Mouse (Mus musculus) heart, embryonic 16.5 days (tissue): Measurements from ENCODE around the gene Ppm1g. TPM values are rescaled to one million over a fixed set of nuclear protein-coding genes. Genes with fewer than 3 reads are reported as not detected.

Source experiments
- ATAC-seq: fragments of 200-750 bp; cut with Nextera tagmentation; replicated peaks from 2 replicates; pipeline ENCODE4 v1.8.0; 2017; ENCODE audit warnings: moderate number of reproducible peaks; ENCODE audit not compliant: insufficient read depth, low FRiP score; ENCODE audit errors: extremely low read depth
- H3K27ac ChIP-seq: fragments of 300-500 bp; sonication (generic); 2 replicates; pipeline ENCODE4 v1.5.1; 2014; ENCODE audit warnings: mild to moderate bottlenecking, low read length, control low read depth, moderate library complexity
- H3K27me3 ChIP-seq: fragments of 300-500 bp; sonication (generic); 2 replicates; pipeline ENCODE4 v1.6.1; 2014; ENCODE audit warnings: low read length, mixed read lengths; ENCODE audit not compliant: control insufficient read depth, insufficient read depth
- H3K36me3 ChIP-seq: fragments of 300-500 bp; sonication (generic); 2 replicates; pipeline ENCODE4 v1.6.1; 2014; ENCODE audit not compliant: control insufficient read depth, insufficient read depth
- H3K4me1 ChIP-seq: fragments of 300-500 bp; sonication (generic); 2 replicates; pipeline ENCODE4 v1.6.1; 2014; ENCODE audit warnings: low read length, mixed read lengths; ENCODE audit not compliant: control insufficient read depth, insufficient read depth
- H3K4me2 ChIP-seq: fragments of 300-500 bp; sonication (generic); 2 replicates; pipeline ENCODE4 v1.6.1; 2014; ENCODE audit warnings: low read depth, mild to moderate bottlenecking, control low read depth, low read length
- H3K4me3 ChIP-seq: fragments of 300-500 bp; sonication (generic); 2 replicates; pipeline ENCODE4 v1.5.1; 2014; ENCODE audit warnings: mild to moderate bottlenecking, control low read depth, low read length
- H3K9ac ChIP-seq: fragments of 300-500 bp; sonication (generic); 2 replicates; pipeline ENCODE4 v1.6.1; 2014; ENCODE audit warnings: low read length, control low read depth
- H3K9me3 ChIP-seq: fragments of 300-500 bp; sonication (generic); replicated peaks from 2 replicates; pipeline ENCODE4 v1.6.1; 2016; ENCODE audit warnings: low read length; ENCODE audit not compliant: control insufficient read depth
- WGBS: fragments of 180-500 bp; shearing (Covaris S2); extraction: QIAGEN DNeasy Blood & Tissue Kit; methylation state at CpG from one replicate; pipeline ENCODE4 v1.1.7; 2014; 5-methylcytosine and 5-hydroxymethylcytosine counted together
- polyA plus RNA-seq: library from polyadenylated mRNA; unstranded; fragments of >200 nt; fragmentation: Nextera tagmentation; extraction: Ambion mirVana; gene quantifications from 2 replicates; pipeline ENCODE4 v1.2.1, GENCODE M21; 2015

Ppm1g gene
- polyA plus RNA-seq, 1 experiment from 2014 or later = 102 TPM

- Histone ChIP-seq H3K9me3 (peaks cover 4% of the 10 kb centered on the region), H3K27me3 (no peaks in the 10 kb centered on the region), H3K27ac (no peak overlapping the region), H3K36me3 (peaks cover 54% of the 10 kb centered on the region), H3K4me1 (peaks cover 18% of the 10 kb centered on the region), H3K9ac (no peak overlapping the region), H3K4me3 (no peak overlapping the region), H3K4me2 (no peak overlapping the region)
- ATAC-seq = no peak
- whole genome bisulfite sequencing = 91% methylated on average over 12 of the region's 12 CpGs
These were observed 23.4 kb downstream of the Ppm1g start for GRCm38 (mm10) chr5:31197072-31197471.

- H3K36me3 ChIP-seq = peaks cover 55% of the 10 kb centered on the region
- H3K27me3 ChIP-seq = no peaks in the 10 kb centered on the region
- 91% methylated on average over 10 of the region's 10 CpGs for WGBS
- ATAC-seq = no peak
- H3K9me3 ChIP-seq = peaks cover 4% of the 10 kb centered on the region
- peaks cover 23% of the 10 kb centered on the region for H3K4me1 ChIP-seq
- no peak overlapping the region for H3K9ac ChIP-seq
- no peak overlapping the region for H3K4me3 ChIP-seq
- no peak overlapping the region for H3K4me2 ChIP-seq
- no peak overlapping the region for H3K27ac ChIP-seq
These were observed 24.3 kb downstream of the Ppm1g start for GRCm38 (mm10) chr5:31196207-31196606.

GRCm38 (mm10) chr5:31195671-31196070 is 24.8 kb downstream of the Ppm1g start:
- H3K4me2 ChIP-seq = no peak overlapping the region
- no peak overlapping the region for H3K27ac ChIP-seq
- 93% methylated on average over 4 of the region's 4 CpGs for whole genome bisulfite sequencing
- H3K27me3 ChIP-seq = no peaks in the 10 kb centered on the region
- no peak for ATAC-seq
- no peak overlapping the region for H3K4me3 ChIP-seq
- peaks cover 58% of the 10 kb centered on the region for H3K36me3 ChIP-seq
- H3K4me1 ChIP-seq = peaks cover 18% of the 10 kb centered on the region
- peaks cover 4% of the 10 kb centered on the region for H3K9me3 ChIP-seq
- H3K9ac ChIP-seq = no peak overlapping the region

DNA sequence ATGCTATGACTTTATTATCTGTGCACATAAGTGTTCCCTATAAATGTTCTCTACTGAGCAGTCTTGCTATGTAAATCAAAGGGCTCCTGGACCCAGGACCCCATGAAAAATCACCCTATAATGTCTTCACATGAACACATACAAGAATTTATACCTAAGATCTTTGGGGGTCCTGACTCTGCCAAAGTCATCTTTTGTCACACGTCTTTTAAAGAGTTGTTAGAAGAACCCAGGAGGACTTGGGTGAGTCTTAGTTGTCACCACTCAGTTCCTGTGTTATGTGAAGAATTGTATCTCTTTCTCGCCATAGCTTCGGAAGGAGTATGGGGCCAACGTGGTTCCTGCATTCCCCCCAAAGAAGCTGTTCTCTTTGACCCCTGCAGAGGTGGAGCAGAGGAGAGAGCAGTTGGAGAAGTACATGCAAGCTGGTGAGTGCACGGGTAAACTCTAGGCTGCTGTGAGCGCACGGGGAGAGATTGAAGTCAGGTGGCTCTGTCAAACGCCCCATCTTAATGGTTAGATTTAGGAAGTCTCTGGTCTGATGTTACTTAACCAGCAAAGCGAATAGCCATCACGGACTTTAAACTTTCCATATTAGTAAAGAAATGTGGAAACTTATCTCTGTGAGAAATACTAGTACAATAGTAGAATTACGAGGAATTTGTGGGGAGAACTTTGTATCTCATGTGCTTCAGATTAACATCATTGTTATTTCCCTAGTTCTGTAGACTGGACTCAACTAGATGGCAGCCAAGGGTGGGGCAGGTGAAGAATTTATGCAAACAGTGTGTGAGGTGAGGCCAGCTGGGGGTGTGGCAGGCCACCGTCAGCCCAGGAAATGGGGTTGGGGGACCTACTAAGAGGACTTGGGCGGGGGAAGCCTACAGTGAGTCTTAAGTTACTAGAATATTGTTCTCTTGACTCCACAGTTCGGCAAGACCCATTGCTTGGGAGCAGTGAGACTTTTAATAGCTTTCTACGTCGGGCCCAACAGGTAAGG is 25.7 kb downstream of the Ppm1g start:
- peak overlapping the region; percentile 77; the same call in 1 of the 2 replicates for H3K9ac ChIP-seq
- peak overlapping the region; percentile 98 for H3K4me3 ChIP-seq
- no peak for ATAC-seq
- H3K36me3 ChIP-seq = peaks cover 60% of the 10 kb centered on the region
- peaks cover 16% of the 10 kb centered on the region for H3K4me1 ChIP-seq
- H3K27me3 ChIP-seq = no peaks in the 10 kb centered on the region
- H3K27ac ChIP-seq = no peak overlapping the region
- H3K9me3 ChIP-seq = no peaks in the 10 kb centered on the region
- WGBS = 91% methylated on average over 16 of the region's 16 CpGs
- peak overlapping the region; percentile 95 for H3K4me2 ChIP-seq

DNA sequence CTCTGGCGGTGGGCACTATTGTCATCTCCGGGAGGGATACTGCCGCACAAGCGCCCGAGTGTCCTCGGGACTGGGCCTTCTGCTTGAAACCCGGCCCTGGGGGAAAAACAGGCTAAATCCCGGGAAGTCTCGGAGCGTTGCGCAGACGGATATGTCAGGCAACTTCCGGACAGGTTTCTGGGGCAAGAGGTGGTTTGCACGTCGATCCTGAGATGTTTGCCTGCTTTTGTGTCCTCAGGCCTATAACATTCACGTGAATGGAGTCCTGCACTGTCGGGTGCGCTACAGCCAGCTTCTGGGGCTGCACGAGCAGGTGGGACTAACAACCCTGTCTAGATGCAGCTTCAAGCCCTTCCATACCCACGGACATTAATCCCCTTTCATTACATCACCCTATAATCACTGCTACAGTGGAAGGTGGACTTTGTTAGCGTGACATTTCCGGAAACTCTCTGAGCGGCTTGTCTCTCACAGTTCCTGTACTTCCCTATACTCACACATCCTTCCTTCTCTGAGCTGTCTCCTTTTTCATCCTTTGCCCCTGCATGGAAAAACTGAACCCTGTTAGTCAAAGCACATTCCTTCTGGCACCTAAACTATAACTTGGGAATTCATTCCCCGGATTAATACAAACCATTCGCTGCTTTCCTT is 26.7 kb downstream of the Ppm1g start:
- H3K27ac ChIP-seq = peak overlapping the region; percentile 80
- ATAC-seq = 0 out of 2 replicates have a peak, but pooled peaks have one; percentile 0
- peaks cover 56% of the 10 kb centered on the region for H3K36me3 ChIP-seq
- WGBS = 9% methylated on average over 25 of the region's 25 CpGs
- peak overlapping the region; percentile 77 for H3K9ac ChIP-seq
- H3K4me1 ChIP-seq = peaks cover 16% of the 10 kb centered on the region
- H3K4me3 ChIP-seq = peak overlapping the region; percentile 98
- H3K9me3 ChIP-seq = no peaks in the 10 kb centered on the region
- no peaks in the 10 kb centered on the region for H3K27me3 ChIP-seq
- H3K4me2 ChIP-seq = peak overlapping the region; percentile 95

DNA sequence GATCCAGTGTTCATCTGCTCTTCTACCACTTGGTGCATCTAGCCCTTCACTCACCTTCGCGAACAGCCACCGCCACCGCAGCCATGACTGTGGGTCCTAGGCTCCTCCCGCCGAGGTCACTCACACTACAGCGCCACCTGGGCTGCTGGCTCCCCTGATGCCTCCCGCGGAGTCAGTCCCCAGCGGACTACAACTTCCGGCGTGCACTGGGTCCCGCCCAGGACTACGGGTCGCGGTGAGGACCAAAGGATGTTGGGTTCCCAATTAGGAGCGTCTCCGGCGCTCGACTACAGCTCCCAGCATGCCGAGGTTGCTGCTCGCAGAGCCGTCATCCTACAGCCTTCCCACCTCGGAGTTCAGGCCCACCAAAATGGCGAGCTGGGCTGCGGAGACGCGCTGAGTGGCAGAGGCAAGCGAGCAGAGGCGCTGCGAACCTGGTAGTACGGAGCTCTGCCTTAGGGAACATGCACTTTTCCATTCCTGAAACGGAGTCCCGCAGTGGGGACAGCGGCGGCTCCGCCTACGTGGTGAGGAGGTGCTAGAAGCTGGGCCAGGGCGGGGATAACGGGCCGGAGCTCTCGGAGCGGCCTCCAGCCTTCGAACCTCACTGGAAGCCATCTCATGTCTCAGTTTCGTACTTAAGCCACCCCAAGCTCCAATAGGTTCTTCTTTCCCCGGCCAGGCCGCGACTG is 27.4 kb downstream of the Ppm1g start, which contains the start of the genes Snx17 and Eif2b4:
Gene Snx17 (plus strand): TSS at position 289 of the 692 bp plus-strand sequence.
Gene Eif2b4 (minus strand): TSS at position 492 of the 692 bp plus-strand sequence.
- Histone ChIP-seq H3K9ac (peak within 1 kb of the TSS; percentile 92), H3K4me1 (peaks cover 16% of the 10 kb centered on the region), H3K27me3 (no peaks in the 10 kb centered on the region), H3K9me3 (no peaks in the 10 kb centered on the region), H3K36me3 (peaks cover 56% of the 10 kb centered on the region), H3K4me3 (peak within 1 kb of the TSS; percentile 98), H3K27ac (peak within 1 kb of the TSS; percentile 96), H3K4me2 (peak within 1 kb of the TSS; percentile 95)
- WGBS = under 1% methylated on average over 48 of the region's 48 CpGs
- ATAC-seq = peak; percentile 95

DNA sequence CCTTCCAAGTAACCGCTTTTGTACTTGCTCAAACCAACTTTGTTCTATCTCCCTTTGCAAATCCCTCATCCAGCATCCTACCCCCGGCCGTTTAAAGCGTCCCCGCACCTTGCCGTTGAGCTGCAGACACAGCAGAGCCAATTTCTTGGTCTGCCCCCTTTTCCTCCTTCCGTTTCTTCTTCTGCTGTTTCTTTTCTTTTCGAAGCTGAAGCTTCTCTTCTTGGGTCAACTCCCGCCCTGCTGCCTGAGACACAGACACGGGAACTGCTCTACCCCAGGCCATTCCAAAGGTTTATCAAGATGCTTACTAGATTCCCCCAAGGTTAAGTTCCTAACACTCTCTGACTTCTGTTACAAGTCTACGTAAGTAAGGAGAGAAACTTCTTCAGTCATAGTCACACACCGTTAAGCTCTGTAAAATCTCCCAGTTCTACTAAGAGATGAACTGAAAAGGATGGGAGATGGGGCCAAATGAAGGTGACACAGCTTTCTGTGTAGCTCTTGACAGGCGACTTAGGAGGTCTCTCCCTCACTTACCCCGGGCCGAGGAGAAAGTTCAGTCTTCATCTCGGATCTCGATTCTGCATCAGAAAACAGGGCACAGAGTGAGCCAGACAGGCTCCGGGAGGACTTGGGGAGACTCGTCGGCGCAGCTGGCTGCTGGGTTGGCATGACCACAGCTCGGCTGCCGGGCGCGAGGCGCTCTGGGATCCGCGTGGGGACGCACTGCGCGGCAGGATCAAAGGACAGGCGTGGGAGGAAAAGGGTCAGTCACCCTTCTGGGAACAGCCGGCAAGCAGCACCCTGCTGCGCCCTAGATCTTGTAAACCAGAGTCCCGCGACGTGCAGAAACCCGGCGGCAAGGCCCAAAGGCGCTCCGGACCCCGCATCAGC is 28.2 kb downstream of the Ppm1g start:
- WGBS = 12% methylated on average over 42 of the region's 42 CpGs
- Histone ChIP-seq H3K9me3 (no peaks in the 10 kb centered on the region), H3K4me2 (peak overlapping the region; percentile 91), H3K4me1 (peaks cover 16% of the 10 kb centered on the region), H3K36me3 (peaks cover 57% of the 10 kb centered on the region), H3K4me3 (peak overlapping the region; percentile 98), H3K27ac (peak overlapping the region; percentile 96), H3K9ac (peak overlapping the region; percentile 92), H3K27me3 (no peaks in the 10 kb centered on the region)
- ATAC-seq = peak; percentile 59

GRCm38 (mm10) chr5:31190201-31190600 is 30.3 kb downstream of the Ppm1g start:
- H3K27me3 ChIP-seq = no peaks in the 10 kb centered on the region
- H3K4me1 ChIP-seq = peaks cover 16% of the 10 kb centered on the region
- H3K27ac ChIP-seq = no peak overlapping the region

More at GRCm38 (mm10) chr5:31190201-31190600, 30.3 kb downstream of the Ppm1g start:
- H3K9ac ChIP-seq = no peak overlapping the region
- WGBS = 88% methylated on average over 9 of the region's 9 CpGs
- no peak overlapping the region for H3K4me2 ChIP-seq
- no peak for ATAC-seq
- H3K4me3 ChIP-seq = no peak overlapping the region
- peaks cover 38% of the 10 kb centered on the region for H3K36me3 ChIP-seq
- H3K9me3 ChIP-seq = no peaks in the 10 kb centered on the region
